ENCODE assay signal across 31 mouse cellular contexts in the genomic region with DNA sequence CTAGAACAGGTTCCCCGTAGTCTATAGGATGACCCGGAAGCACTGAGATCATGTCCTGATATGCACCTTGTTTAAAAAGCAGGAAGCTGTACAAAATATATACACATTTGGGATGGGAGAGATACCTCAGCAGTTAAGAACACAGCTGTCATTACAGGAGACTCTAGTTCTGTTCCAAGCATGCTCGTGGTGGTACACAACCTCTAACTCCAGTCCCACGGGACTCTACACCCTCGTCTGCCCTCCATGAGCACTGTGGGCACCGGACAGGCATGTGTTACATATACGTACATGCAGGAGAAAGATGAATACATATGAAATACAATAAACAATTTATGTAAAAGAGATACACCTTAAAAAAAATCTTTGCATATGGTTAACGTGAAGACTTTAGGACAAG. TPM values are rescaled to one million over a fixed set of nuclear protein-coding genes. Genes with fewer than 3 reads are reported as not detected.
DNase-seq lines count a peak whose midpoint lies in the region; TF ChIP-seq lines count a peak whose summit lies in the region.
"Had no signal": no experiment of that assay in that cellular context is flagged by ENCODE, and none has a peak within 500 bp of the region (broad histone marks: within the 10 kb centered on the region; RNA-seq: fewer than 3 reads in every experiment).

No protein-coding gene starts in this region.

- TF ChIP-seq EP300 in CH12.LX (IDR thresholded peaks at IDR 0.05; ENCODE audit: low read length), result no peak

- TF ChIP-seq POLR2A in CH12.LX (IDR thresholded peaks at IDR 0.05; ENCODE audit: low read depth, low read length), result peak; percentile 45; the same call in 1 of the 2 replicates

- peak overlapping the region; percentile 56 for H3K4me2 ChIP-seq in CH12.LX (ENCODE audit: insufficient read depth, low read depth, poor library complexity, severe bottlenecking)
- H3K4me2 ChIP-seq: embryonic facial prominence, embryonic 12.5 days; embryonic facial prominence, embryonic 15.5 days; forebrain, embryonic 12.5 days; forebrain, embryonic 15.5 days; heart, embryonic 11.5 days; hindbrain, embryonic 12.5 days; hindbrain, embryonic 15.5 days; intestine, embryonic 15.5 days had no signal

- H3K27ac ChIP-seq in CH12.LX (ENCODE audit: insufficient read depth, low read depth), result peak overlapping the region; percentile 10; the same call in 1 of the 2 replicates
- H3K27ac ChIP-seq: embryonic facial prominence, embryonic 12.5 days; embryonic facial prominence, embryonic 15.5 days; forebrain, embryonic 12.5 days; forebrain, embryonic 15.5 days; heart, adult 2 months; hindbrain, embryonic 12.5 days; hindbrain, embryonic 15.5 days; intestine, embryonic 15.5 days had no signal

- dilution Hi-C loops in CH12.LX (cut with MboI; ENCODE audit: extremely low pct_ligation_motif_present, extremely low pct_unique_long_range_greater_than_20kb, low sequenced_read_pairs), result no loop called here

- peaks cover 24% of the 10 kb centered on the region for H3K9me3 ChIP-seq in CH12.LX (replicated peaks; ENCODE audit: low read length)
- H3K9me3 ChIP-seq: embryonic facial prominence, embryonic 12.5 days; forebrain, embryonic 15.5 days; hindbrain, embryonic 12.5 days; hindbrain, embryonic 15.5 days; intestine, embryonic 15.5 days had no signal

- TF ChIP-seq CTCF in CH12.LX (conservative IDR thresholded peaks at IDR 0.05 in 1 of 2, IDR thresholded peaks at IDR 0.05 in 1 of 2; ENCODE audit: low read depth in 2 of 2, low read length in 2 of 2), result no peak

- H3K4me3 ChIP-seq in CH12.LX (replicated peaks in 1 of 3; ENCODE audit: low read depth in 2 of 3, low read length in 2 of 3, poor library complexity in 1 of 3), result peak overlapping the region; percentile 10 to 69 (median 38)
- H3K4me3 ChIP-seq: embryonic facial prominence, embryonic 12.5 days; embryonic facial prominence, embryonic 15.5 days; forebrain, embryonic 12.5 days; forebrain, embryonic 15.5 days; heart, adult 2 months; hindbrain, embryonic 12.5 days; hindbrain, embryonic 15.5 days; intestine, embryonic 15.5 days had no signal

- H3K9ac ChIP-seq in CH12.LX (ENCODE audit: insufficient read depth, low read depth), result peak overlapping the region; percentile 30; the same call in 1 of the 2 replicates
- H3K9ac ChIP-seq: embryonic facial prominence, embryonic 12.5 days; embryonic facial prominence, embryonic 15.5 days; forebrain, embryonic 12.5 days; forebrain, embryonic 15.5 days; hindbrain, embryonic 12.5 days; hindbrain, embryonic 15.5 days; intestine, embryonic 15.5 days had no signal

- in situ Hi-C loops in CH12.LX (cut with MboI; ENCODE audit: low pct_ligation_motif_present, low pct_unique_long_range_greater_than_20kb, low sequenced_read_pairs), result no loop called here

- no peak for TF ChIP-seq RAD21 in CH12.LX (IDR thresholded peaks at IDR 0.05; ENCODE audit: low read depth, low read length)

- H3K4me1 ChIP-seq in CH12.LX (ENCODE audit: control insufficient read depth in 1 of 2, insufficient read depth in 2 of 2), result peaks cover 8 to 44% of the 10 kb centered on the region in 2 experiments; a peak in 3 of 4 replicates

- peak; percentile 27 to 29 for DNase-seq in spleen, postnatal 36 days (ENCODE audit: low spot score in 2 of 2)
- DNase-seq in spleen, postnatal 10 days (ENCODE audit: low spot score in 2 of 2), result no peak
- DNase-seq in A20 (ENCODE audit: low read depth, low spot score) (peak; percentile 48), CH12.LX (ENCODE audit: extremely low read depth) (no peak)
- DNase-seq in splenic B cell, adult 2 months (ENCODE audit: low read depth, low spot score), result peak; percentile 51
- DNase-seq in cerebellum, postnatal 4 days (ENCODE audit: low spot score in 2 of 2), result no peak
- DNase-seq: adrenal gland, postnatal 10 days; adrenal gland, postnatal 36 days; cerebellum, adult 11 months; cerebellum, adult 8-10 months; cerebellum, postnatal 14 days; gastrocnemius, postnatal 25 days; heart, adult 2 months had no signal

- peaks cover 16 to 43% of the 10 kb centered on the region in 2 experiments for H3K36me3 ChIP-seq in CH12.LX (replicated peaks in 1 of 2; ENCODE audit: control insufficient read depth in 1 of 2, insufficient read depth in 1 of 2, low read length in 1 of 2)
- H3K36me3 ChIP-seq in splenic B cell, adult 2 months (ENCODE audit: control insufficient read depth, insufficient read depth, low read length, poor library complexity, severe bottlenecking), result peaks cover 6% of the 10 kb centered on the region; the same call in 1 of the 2 replicates
- H3K36me3 ChIP-seq: embryonic facial prominence, embryonic 12.5 days; embryonic facial prominence, embryonic 15.5 days; forebrain, embryonic 12.5 days; forebrain, embryonic 15.5 days; G1E; hindbrain, embryonic 12.5 days; hindbrain, embryonic 15.5 days; intestine, embryonic 15.5 days had no signal

- peaks cover 81% of the 10 kb centered on the region for H3K79me2 ChIP-seq in CH12.LX (replicated peaks; ENCODE audit: control insufficient read depth, extremely low read depth, insufficient read depth, poor library complexity, severe bottlenecking)

- H3K27me3 ChIP-seq in CH12.LX (replicated peaks), result no peaks in the 10 kb centered on the region
- H3K27me3 ChIP-seq in splenic B cell, adult 2 months (ENCODE audit: control insufficient read depth, insufficient read depth, low read length, poor library complexity, severe bottlenecking), result no peaks in the 10 kb centered on the region; the same call in 1 of the 2 replicates

TF ChIP-seq in CH12.LX, 34 proteins besides CTCF, POLR2A, EP300 and RAD21:
- TF ChIP-seq SIN3A (IDR thresholded peaks at IDR 0.05; ENCODE audit: low read length), result peak; percentile 70; the same call in 1 of the 2 replicates
- TF ChIP-seq ETS1 (conservative IDR thresholded peaks at IDR 0.05; ENCODE audit: low read depth, low read length), result no peak
- peak; percentile 24; the same call in 1 of the 2 replicates for TF ChIP-seq HCFC1 (IDR thresholded peaks at IDR 0.05; ENCODE audit: low read depth, low read length)
- TF ChIP-seq BHLHE40 (IDR thresholded peaks at IDR 0.05; ENCODE audit: low read depth, low read length), result peak; percentile 61
- peak; percentile 74 for TF ChIP-seq MXI1 (IDR thresholded peaks at IDR 0.05; ENCODE audit: low read depth, low read length)
- TF ChIP-seq TBP (conservative IDR thresholded peaks at IDR 0.05; ENCODE audit: low read depth, low read length), result 0 out of 2 replicates have a peak, but pooled peaks have one; percentile 47
- TF ChIP-seq TCF12 (IDR thresholded peaks at IDR 0.05; ENCODE audit: low read depth, low read length), result no peak
- TF ChIP-seq ELF1 (IDR thresholded peaks at IDR 0.05; ENCODE audit: low read depth, low read length), result peak; percentile 70
- TF ChIP-seq MAX (IDR thresholded peaks at IDR 0.05; ENCODE audit: low read length), result no peak
- TF ChIP-seq USF2 (conservative IDR thresholded peaks at IDR 0.05; ENCODE audit: low read depth, low read length), result no peak

RNA-seq across cellular contexts. Expression of gene Ikzf3, which starts 3.3 kb away (rescaled TPM):
- 110 and 124 TPM in 2 replicates for total RNA-seq in CH12.LX (2012; rRNA removed)
- total RNA-seq in CH12.LX (2014; rRNA removed), result 118 and 130 TPM in 2 replicates
- polyA plus RNA-seq in CH12.LX (2012; ENCODE audit: insufficient read length, low read depth), result 238 and 243 TPM in 2 replicates
- total RNA-seq: common myeloid progenitor, adult 5-6 weeks; gastrocnemius, adult 8-10 months had no signal
- polyA plus RNA-seq: heart, embryonic 14.5 days; hindbrain, embryonic 12.5 days; hindbrain, embryonic 15.5 days; Patski had no signal

RNA-seq across cellular contexts. Expression of gene Zpbp2, which starts 8.3 kb away (rescaled TPM):
- total RNA-seq in CH12.LX (2012; rRNA removed) (3.1 and 3.9 TPM in 2 replicates), CH12.LX (2014; rRNA removed) (3.2 and 5.0 TPM in 2 replicates)
- 3.0 and 3.7 TPM in 2 replicates for polyA plus RNA-seq in CH12.LX (2012; ENCODE audit: insufficient read length, low read depth)
- total RNA-seq: gastrocnemius, adult 8-10 months; gastrocnemius, postnatal 25 days; heart, adult 2 months; heart, postnatal 25 days; hematopoietic stem cell, adult 5-6 weeks had no signal
- polyA plus RNA-seq: embryonic facial prominence, embryonic 12.5 days; forebrain, embryonic 12.5 days; heart, adult 2 months had no signal

RNA-seq across cellular contexts. Expression of gene Ormdl3, which starts 44.6 kb away (rescaled TPM):
- 45.1 and 49.7 TPM in 2 replicates for total RNA-seq in CH12.LX (2012; rRNA removed)
- 30.6 and 32.9 TPM in 2 replicates for total RNA-seq in CH12.LX (2014; rRNA removed)
- 32.5 and 34.9 TPM in 2 replicates for polyA plus RNA-seq in CH12.LX (2012; ENCODE audit: insufficient read length, low read depth)

RNA-seq across cellular contexts. Expression of gene Lrrc3c, which starts 55.5 kb away (rescaled TPM):
- total RNA-seq in CH12.LX (2012; rRNA removed) (not detected in 2 replicates), CH12.LX (2014; rRNA removed) (not detected in 2 replicates)
- not detected in 2 replicates for polyA plus RNA-seq in CH12.LX (2012; ENCODE audit: insufficient read length, low read depth)
- total RNA-seq: adrenal gland, adult 18-20 months; adrenal gland, postnatal 10 days; adrenal gland, postnatal 36 days; common myeloid progenitor, adult 5-6 weeks; G1E; gastrocnemius, adult 8-10 months; gastrocnemius, postnatal 25 days; heart, adult 2 months; heart, postnatal 25 days; hematopoietic stem cell, adult 5-6 weeks had no signal
- polyA plus RNA-seq: embryonic facial prominence, embryonic 12.5 days; embryonic facial prominence, embryonic 15.5 days; forebrain, embryonic 12.5 days; forebrain, embryonic 15.5 days; G1E; gonadal fat pad, adult 2 months; heart, adult 2 months; heart, embryonic 11.5 days; heart, embryonic 14.5 days; heart, postnatal 0 days; hindbrain, embryonic 12.5 days; hindbrain, embryonic 15.5 days; intestine, embryonic 15.5 days; Patski had no signal

Comparison
In these comparisons a context has a peak if more than half of its experiments do, and no peak if none do; other contexts are left out.
1. DNase-seq: peak in spleen, postnatal 36 days (2 of 2), A20 (single experiment) and splenic B cell, adult 2 months (single experiment); none in spleen, postnatal 10 days (0 of 2), CH12.LX (single experiment) and cerebellum, postnatal 4 days (0 of 2).